Mouse (Mus musculus): Measurements from ENCODE around the gene Arf6. TPM values are rescaled to one million over a fixed set of nuclear protein-coding genes. Genes with fewer than 3 reads are reported as not detected.
"Not testable (repeated sequence)": the region's sequence is repeated elsewhere in the genome, so short reads cannot be mapped to it uniquely, and the experiment has no call there.

Gene Arf6
- total RNA-seq, 1 experiment: 89.3 TPM

DNA sequence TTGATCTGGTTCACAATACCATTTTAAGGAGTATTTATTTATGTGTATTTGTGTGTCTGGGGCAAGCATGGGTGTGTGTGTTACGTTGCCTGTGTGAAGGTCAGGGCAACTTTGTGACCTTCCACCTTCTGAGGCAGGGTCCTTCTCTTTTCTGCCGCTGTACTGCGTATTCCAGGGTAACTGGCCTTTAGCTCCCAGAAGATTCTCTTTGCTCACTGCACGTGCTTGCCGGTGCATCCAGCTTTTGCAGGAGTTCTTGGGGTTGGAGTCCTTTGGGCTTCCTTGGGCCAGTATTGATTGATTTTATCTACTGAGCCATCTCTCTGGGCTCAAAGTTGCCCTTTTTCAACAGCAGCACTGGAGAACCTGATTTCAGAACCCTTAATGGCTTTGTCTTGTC is 12.7 kb downstream of the Arf6 start:
- TF ChIP-seq ZNF384 (IDR thresholded peaks at IDR 0.05; ENCODE audit: low read depth, low read length) (no peak), HCFC1 (IDR thresholded peaks at IDR 0.05; ENCODE audit: borderline replicate concordance, insufficient read depth, low read length) (no peak), CHD2 (IDR thresholded peaks at IDR 0.05; ENCODE audit: low read depth, low read length) (no peak), MAFK (IDR thresholded peaks at IDR 0.05; ENCODE audit: insufficient read depth, low read depth, low read length) (no peak), ZC3H11A (IDR thresholded peaks at IDR 0.05; ENCODE audit: borderline replicate concordance, low read depth, low read length) (no peak)
- DNase-seq (ENCODE audit: low read depth, low spot score): no peak
- in situ Hi-C loops (cut with MboI; ENCODE audit: low sequenced_read_pairs in 2 of 2, unreplicated experiment in 2 of 2): no loop called here
- Histone ChIP-seq H3K9ac (ENCODE audit: insufficient read depth, low read depth, low read length, poor library complexity, severe bottlenecking) (no peak overlapping the region), H3K36me3 (ENCODE audit: control insufficient read depth, insufficient read depth, low read length, poor library complexity, severe bottlenecking) (no peaks in the 10 kb centered on the region), H3K27ac (ENCODE audit: insufficient read depth, low read depth, low read length, poor library complexity, severe bottlenecking) (no peak overlapping the region), H3K4me3 (ENCODE audit: insufficient read depth in 1 of 2, low read depth in 1 of 2, low read length in 2 of 2, poor library complexity in 1 of 2, severe bottlenecking in 1 of 2) (no peak overlapping the region), H3K9me3 (ENCODE audit: control insufficient read depth, insufficient read depth, low read depth, low read length) (no peaks in the 10 kb centered on the region), H3K4me1 (ENCODE audit: control insufficient read depth in 2 of 2, insufficient read depth in 2 of 2, low read length in 2 of 2, poor library complexity in 1 of 2) (no peaks in the 10 kb centered on the region)

DNA sequence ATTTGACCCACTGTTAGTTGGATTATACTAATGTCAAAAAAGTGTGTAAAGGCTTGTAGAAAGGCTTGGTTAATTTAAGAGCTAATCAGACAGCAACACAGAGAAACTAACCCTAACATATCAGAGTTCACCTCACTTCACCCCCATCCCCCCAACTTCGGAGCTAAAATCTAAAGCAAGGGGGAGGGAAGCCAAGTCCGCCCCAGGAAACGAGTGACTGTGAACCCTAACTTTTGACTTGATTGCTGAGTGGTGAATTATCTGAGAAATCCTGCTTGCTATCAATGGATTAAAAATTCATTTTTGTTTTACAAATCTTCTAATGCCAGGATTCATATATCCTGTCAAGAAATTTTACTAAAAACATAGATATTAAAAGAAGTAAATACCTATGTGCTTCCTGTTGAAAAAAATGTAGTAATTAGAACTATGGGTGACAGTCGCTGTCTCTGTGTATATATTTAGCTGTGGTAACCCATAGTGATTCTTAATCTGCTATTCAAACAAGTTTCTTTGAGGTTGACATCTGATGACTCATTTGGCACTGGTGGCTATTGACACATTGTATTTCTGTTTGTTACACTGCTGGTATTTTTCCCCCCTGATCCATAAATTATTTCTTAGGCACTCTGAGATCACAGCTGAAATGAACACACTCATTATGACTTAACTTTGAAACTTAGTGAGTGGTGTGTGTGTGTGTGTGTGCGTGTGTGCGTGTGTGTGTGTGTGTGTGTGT is 13.8 kb downstream of the Arf6 start:
- TF ChIP-seq ZNF384 (IDR thresholded peaks at IDR 0.05; ENCODE audit: low read depth, low read length): no peak
- no peak for TF ChIP-seq ZC3H11A (IDR thresholded peaks at IDR 0.05; ENCODE audit: borderline replicate concordance, low read depth, low read length)
- TF ChIP-seq CHD2 (IDR thresholded peaks at IDR 0.05; ENCODE audit: low read depth, low read length): no peak
- no peak for TF ChIP-seq HCFC1 (IDR thresholded peaks at IDR 0.05; ENCODE audit: borderline replicate concordance, insufficient read depth, low read length)
- no peak for TF ChIP-seq MAFK (IDR thresholded peaks at IDR 0.05; ENCODE audit: insufficient read depth, low read depth, low read length)
- no peak overlapping the region for H3K9ac ChIP-seq (ENCODE audit: insufficient read depth, low read depth, low read length, poor library complexity, severe bottlenecking)
- no peaks in the 10 kb centered on the region for H3K36me3 ChIP-seq (ENCODE audit: control insufficient read depth, insufficient read depth, low read length, poor library complexity, severe bottlenecking)
- H3K4me3 ChIP-seq (ENCODE audit: insufficient read depth in 1 of 2, low read depth in 1 of 2, low read length in 2 of 2, poor library complexity in 1 of 2, severe bottlenecking in 1 of 2): no peak overlapping the region
- no peaks in the 10 kb centered on the region for H3K4me1 ChIP-seq (ENCODE audit: control insufficient read depth in 2 of 2, insufficient read depth in 2 of 2, low read length in 2 of 2, poor library complexity in 1 of 2)
- no peak overlapping the region for H3K27ac ChIP-seq (ENCODE audit: insufficient read depth, low read depth, low read length, poor library complexity, severe bottlenecking)
- in situ Hi-C loops (cut with MboI; ENCODE audit: low sequenced_read_pairs in 2 of 2, unreplicated experiment in 2 of 2): no loop called here
- no peaks in the 10 kb centered on the region for H3K9me3 ChIP-seq (ENCODE audit: control insufficient read depth, insufficient read depth, low read depth, low read length)
- DNase-seq (ENCODE audit: low read depth, low spot score): no peak

- H3K4me1 ChIP-seq (ENCODE audit: control insufficient read depth in 2 of 2, insufficient read depth in 2 of 2, low read length in 2 of 2, poor library complexity in 1 of 2); H3K9ac ChIP-seq (ENCODE audit: insufficient read depth, low read depth, low read length, poor library complexity, severe bottlenecking); DNase-seq (ENCODE audit: low read depth, low spot score); H3K4me3 ChIP-seq (ENCODE audit: insufficient read depth in 1 of 2, low read depth in 1 of 2, low read length in 2 of 2, poor library complexity in 1 of 2, severe bottlenecking in 1 of 2); H3K27ac ChIP-seq (ENCODE audit: insufficient read depth, low read depth, low read length, poor library complexity, severe bottlenecking); H3K36me3 ChIP-seq (ENCODE audit: control insufficient read depth, insufficient read depth, low read length, poor library complexity, severe bottlenecking); H3K9me3 ChIP-seq (ENCODE audit: control insufficient read depth, insufficient read depth, low read depth, low read length); in situ Hi-C loops (cut with MboI; ENCODE audit: low sequenced_read_pairs in 2 of 2, unreplicated experiment in 2 of 2): not testable (repeated sequence)
Observed at GRCm38 (mm10) chr12:69386281-69386732, 14.4 kb downstream of the Arf6 start.

- no peak for TF ChIP-seq ZNF384 (IDR thresholded peaks at IDR 0.05; ENCODE audit: low read depth, low read length)
- in situ Hi-C loops (cut with MboI; ENCODE audit: low sequenced_read_pairs in 2 of 2, unreplicated experiment in 2 of 2): no loop called here
- DNase-seq (ENCODE audit: low read depth, low spot score): no peak
- Histone ChIP-seq H3K36me3 (ENCODE audit: control insufficient read depth, insufficient read depth, low read length, poor library complexity, severe bottlenecking) (no peaks in the 10 kb centered on the region), H3K4me1 (ENCODE audit: control insufficient read depth in 2 of 2, insufficient read depth in 2 of 2, low read length in 2 of 2, poor library complexity in 1 of 2) (no peaks in the 10 kb centered on the region), H3K9me3 (ENCODE audit: control insufficient read depth, insufficient read depth, low read depth, low read length) (no peaks in the 10 kb centered on the region), H3K9ac (ENCODE audit: insufficient read depth, low read depth, low read length, poor library complexity, severe bottlenecking) (no peak overlapping the region), H3K4me3 (ENCODE audit: insufficient read depth in 1 of 2, low read depth in 1 of 2, low read length in 2 of 2, poor library complexity in 1 of 2, severe bottlenecking in 1 of 2) (no peak overlapping the region), H3K27ac (ENCODE audit: insufficient read depth, low read depth, low read length, poor library complexity, severe bottlenecking) (no peak overlapping the region)
Observed at GRCm38 (mm10) chr12:69388321-69388869, 16.4 kb downstream of the Arf6 start.
